Mouse (Mus musculus) right cerebral cortex, postnatal 36 days (tissue): ENCODE results near the gene Entpd2.
"Not testable (repeated sequence)": the region's sequence is repeated elsewhere in the genome, so short reads cannot be mapped to it uniquely, and the experiment has no call there.

ENCODE experiments used
- DNase-seq, 2 experiments: peaks; one replicate each; pipeline ENCODE4 v3.0.0; 2022; ENCODE audit warnings: low spot score in 2 of 2, mixed read lengths in 1 of 2

The Entpd2 gene

GRCm38 (mm10) chr2:25394281-25395221 lies 1.1 kb upstream of the Entpd2 start:
- no peak for DNase-seq

- no peak for DNase-seq
Observed at GRCm38 (mm10) chr2:25396597-25396983, 916 bp downstream of the Entpd2 start.

GRCm38 (mm10) chr2:25397010-25397409 lies 1.3 kb downstream of the Entpd2 start:
- DNase-seq: no peak

- DNase-seq: no peak
Observed at GRCm38 (mm10) chr2:25398065-25398464, 2.4 kb downstream of the Entpd2 start.

GRCm38 (mm10) chr2:25399051-25399450 lies 3.4 kb downstream of the Entpd2 start, which contains the start of gene Npdc1:
Gene Npdc1 (plus strand): TSS chr2:25399351.
- no peak for DNase-seq

GRCm38 (mm10) chr2:25400291-25400690 lies 4.6 kb downstream of the Entpd2 start:
- DNase-seq: no peak

- DNase-seq: peak in 1 of 2 experiments; percentile 39
Observed at GRCm38 (mm10) chr2:25400764-25401163, 5.1 kb downstream of the Entpd2 start.

- peak; percentile 46 to 56 for DNase-seq
Observed at GRCm38 (mm10) chr2:25402377-25402971, 6.8 kb downstream of the Entpd2 start.

- peak; percentile 89 to 92 for DNase-seq
Observed at GRCm38 (mm10) chr2:25402972-25403601, 7.4 kb downstream of the Entpd2 start.

GRCm38 (mm10) chr2:25403994-25404393 lies 8.3 kb downstream of the Entpd2 start:
- DNase-seq: no peak

- DNase-seq: no peak
Observed at GRCm38 (mm10) chr2:25408908-25409307, 13.2 kb downstream of the Entpd2 start.

GRCm38 (mm10) chr2:25413436-25413835 lies 17.8 kb downstream of the Entpd2 start:
- DNase-seq: not testable (repeated sequence)

GRCm38 (mm10) chr2:25417426-25417825 lies 21.8 kb downstream of the Entpd2 start:
- no peak for DNase-seq

- DNase-seq: no peak
Observed at GRCm38 (mm10) chr2:25421896-25422295, 26.2 kb downstream of the Entpd2 start.

GRCm38 (mm10) chr2:25422587-25423410 lies 27.1 kb downstream of the Entpd2 start, which contains the start of gene Fut7:
Gene Fut7 (plus strand): TSS chr2:25423267.
- no peak for DNase-seq

- no peak for DNase-seq
Observed at GRCm38 (mm10) chr2:25423626-25424025, 28.0 kb downstream of the Entpd2 start.

GRCm38 (mm10) chr2:25425481-25425880 lies 29.8 kb downstream of the Entpd2 start:
- DNase-seq: no peak

GRCm38 (mm10) chr2:25426721-25427191 lies 31.1 kb downstream of the Entpd2 start:
- DNase-seq: peak in 1 of 2 experiments; percentile 46

- DNase-seq: no peak
Observed at GRCm38 (mm10) chr2:25427256-25427655, 31.6 kb downstream of the Entpd2 start.

- peak; percentile 95 to 96 for DNase-seq
Observed at GRCm38 (mm10) chr2:25428442-25429236, 33.0 kb downstream of the Entpd2 start, which contains the start of gene Abca2. Gene Abca2 (plus strand): TSS chr2:25428703.
